Mouse (Mus musculus) lung, postnatal 0 days (tissue): ENCODE measurements at regions not wholly inside any gene's neighbourhood (a gene's known extent, or its start where the extent isn't known, plus 50 kb on each side); places are given as distances from the start of the nearest gene placed in this dataset.

Source experiments
- ATAC-seq: fragments of 200-750 bp; cut with Nextera tagmentation; 2 replicates; pipeline ENCODE4 v1.8.0; 2017; ENCODE audit warnings: moderate library complexity
- DNase-seq: peaks from one replicate; pipeline ENCODE4 v3.0.0-alpha.2; 2016; ENCODE audit warnings: low spot score
- H3K27ac ChIP-seq: fragments of 300-500 bp; sonication (generic); 2 replicates; pipeline ENCODE4 v1.5.1; 2014; ENCODE audit warnings: antibody characterized with exemption, mild to moderate bottlenecking, low read length, mixed read lengths
- H3K27me3 ChIP-seq: fragments of 300-500 bp; sonication (generic); replicated peaks from 2 replicates; pipeline ENCODE4 v1.6.1; 2014; ENCODE audit warnings: low read length, mixed read lengths; ENCODE audit not compliant: insufficient read depth
- H3K36me3 ChIP-seq: fragments of 300-500 bp; sonication (generic); 2 replicates; pipeline ENCODE4 v1.6.1; 2014; ENCODE audit warnings: low read length, mixed read lengths; ENCODE audit not compliant: insufficient read depth
- H3K4me1 ChIP-seq: fragments of 300-500 bp; sonication (generic); 2 replicates; pipeline ENCODE4 v1.6.1; 2014; ENCODE audit warnings: antibody characterized with exemption, low read depth, low read length, mixed read lengths; ENCODE audit not compliant: insufficient read depth
- H3K4me2 ChIP-seq: fragments of 300-500 bp; sonication (generic); replicated peaks from 2 replicates; pipeline ENCODE4 v1.6.1; 2014; ENCODE audit warnings: low read depth, mild to moderate bottlenecking, low read length, moderate library complexity, mixed read lengths
- H3K4me3 ChIP-seq: fragments of 300-500 bp; sonication (generic); 2 replicates; pipeline ENCODE4 v1.5.1; 2014; ENCODE audit warnings: low read depth, low read length
- H3K9ac ChIP-seq: fragments of 300-500 bp; sonication (generic); replicated peaks from 2 replicates; pipeline ENCODE4 v1.6.1; 2014; ENCODE audit warnings: low read depth, mild to moderate bottlenecking
- H3K9me3 ChIP-seq: fragments of 300-500 bp; sonication (generic); 2 replicates; pipeline ENCODE4 v1.6.1; 2016; ENCODE audit warnings: low read length, mixed read lengths
- CTCF ChIP-seq: IDR thresholded peaks from 2 replicates; pipeline ENCODE4 v1.5.1; 2016; ENCODE audit warnings: antibody characterized with exemption, mild to moderate bottlenecking
- EP300 ChIP-seq: IDR thresholded peaks from 2 replicates; pipeline ENCODE4 v1.6.1; 2016; ENCODE audit warnings: antibody characterized with exemption, mild to moderate bottlenecking, control low read depth
- WGBS: fragments of 180-500 bp; shearing (Covaris S2); extraction: QIAGEN DNeasy Blood & Tissue Kit; methylation state at CpG from one replicate; pipeline ENCODE4 v1.1.7; 2014; 5-methylcytosine and 5-hydroxymethylcytosine counted together

- no peak for DNase-seq
- no peak for TF ChIP-seq CTCF
- no peak for TF ChIP-seq EP300
- no peak overlapping the region for H3K27ac ChIP-seq
- H3K9ac ChIP-seq, result no peak overlapping the region
- no peak overlapping the region for H3K4me3 ChIP-seq
- no peaks in the 10 kb centered on the region for H3K27me3 ChIP-seq
- ATAC-seq, result no peak
- H3K36me3 ChIP-seq, result no peaks in the 10 kb centered on the region
- WGBS, result 26% methylated on average over 4 of the region's 4 CpGs
- no peaks in the 10 kb centered on the region for H3K9me3 ChIP-seq
- no peaks in the 10 kb centered on the region for H3K4me1 ChIP-seq
- H3K4me2 ChIP-seq, result no peak overlapping the region
Measured at GRCm38 (mm10) chr12:106773536-106773935, 714.9 kb upstream of the 3110018I06Rik start.

- TF ChIP-seq EP300 (no peak), CTCF (no peak)
- Histone ChIP-seq H3K4me2 (no peak overlapping the region), H3K4me1 (no peaks in the 10 kb centered on the region), H3K9ac (no peak overlapping the region), H3K27ac (no peak overlapping the region), H3K9me3 (no peaks in the 10 kb centered on the region), H3K27me3 (no peaks in the 10 kb centered on the region), H3K36me3 (no peaks in the 10 kb centered on the region), H3K4me3 (no peak overlapping the region)
- no peak for DNase-seq
- WGBS, result 70% methylated on average over 7 of the region's 7 CpGs
- ATAC-seq, result no peak
Measured at GRCm38 (mm10) chr12:106796596-106796995, 691.8 kb upstream of the 3110018I06Rik start.

- Histone ChIP-seq H3K9ac (no peak overlapping the region), H3K4me1 (no peaks in the 10 kb centered on the region), H3K9me3 (no peaks in the 10 kb centered on the region), H3K36me3 (no peaks in the 10 kb centered on the region), H3K27me3 (no peaks in the 10 kb centered on the region), H3K4me2 (no peak overlapping the region), H3K27ac (no peak overlapping the region), H3K4me3 (no peak overlapping the region)
- DNase-seq (no peak), ATAC-seq (no peak)
- 77% methylated on average over 6 of the region's 6 CpGs for WGBS
- TF ChIP-seq CTCF (no peak), EP300 (no peak)
Measured at GRCm38 (mm10) chr12:106819736-106820135, 668.7 kb upstream of the 3110018I06Rik start.

DNA sequence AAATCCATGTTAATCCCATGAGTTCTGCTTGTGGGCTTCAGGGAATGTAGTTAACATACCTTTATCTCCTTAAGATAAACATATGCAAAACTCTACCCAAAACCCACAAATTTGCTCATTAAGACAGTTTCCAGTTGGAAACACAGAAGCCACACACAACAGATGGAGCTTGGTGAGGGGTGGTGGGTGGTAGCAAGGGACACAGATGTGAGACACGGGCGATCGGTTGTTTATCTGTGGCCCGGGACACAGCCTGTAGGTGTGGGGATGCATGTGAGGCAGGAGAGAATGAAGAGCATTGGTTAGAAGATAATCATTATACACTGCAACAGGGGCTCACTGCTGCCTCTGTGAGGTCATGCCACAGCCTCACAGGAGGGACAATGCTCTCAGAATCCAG, 666.1 kb upstream of the 3110018I06Rik start:
- Histone ChIP-seq H3K4me1 (no peaks in the 10 kb centered on the region), H3K36me3 (no peaks in the 10 kb centered on the region), H3K27ac (no peak overlapping the region), H3K4me3 (no peak overlapping the region), H3K27me3 (no peaks in the 10 kb centered on the region), H3K9ac (no peak overlapping the region), H3K4me2 (no peak overlapping the region), H3K9me3 (no peaks in the 10 kb centered on the region)
- ATAC-seq, result no peak
- no peak for DNase-seq
- TF ChIP-seq EP300 (no peak), CTCF (no peak)
- WGBS, result 86% methylated on average over 4 of the region's 4 CpGs

GRCm38 (mm10) chr12:106828542-106828941, 659.9 kb upstream of the 3110018I06Rik start:
- Histone ChIP-seq H3K9me3 (no peaks in the 10 kb centered on the region), H3K4me2 (no peak overlapping the region), H3K27ac (no peak overlapping the region), H3K4me1 (no peaks in the 10 kb centered on the region), H3K27me3 (no peaks in the 10 kb centered on the region), H3K4me3 (no peak overlapping the region), H3K36me3 (no peaks in the 10 kb centered on the region), H3K9ac (no peak overlapping the region)
- no peak for DNase-seq
- TF ChIP-seq EP300, result no peak
- TF ChIP-seq CTCF, result no peak
- no peak for ATAC-seq
- WGBS, result 12% methylated on average over 3 of the region's 3 CpGs

GRCm38 (mm10) chr12:106829323-106829722, 659.1 kb upstream of the 3110018I06Rik start:
- WGBS, result 17% methylated on average over 9 of the region's 9 CpGs
- Histone ChIP-seq H3K27ac (no peak overlapping the region), H3K36me3 (no peaks in the 10 kb centered on the region), H3K4me2 (no peak overlapping the region), H3K9me3 (no peaks in the 10 kb centered on the region), H3K9ac (no peak overlapping the region), H3K4me3 (no peak overlapping the region), H3K27me3 (no peaks in the 10 kb centered on the region), H3K4me1 (no peaks in the 10 kb centered on the region)
- DNase-seq, result no peak
- no peak for TF ChIP-seq CTCF
- no peak for TF ChIP-seq EP300
- ATAC-seq, result no peak

DNA sequence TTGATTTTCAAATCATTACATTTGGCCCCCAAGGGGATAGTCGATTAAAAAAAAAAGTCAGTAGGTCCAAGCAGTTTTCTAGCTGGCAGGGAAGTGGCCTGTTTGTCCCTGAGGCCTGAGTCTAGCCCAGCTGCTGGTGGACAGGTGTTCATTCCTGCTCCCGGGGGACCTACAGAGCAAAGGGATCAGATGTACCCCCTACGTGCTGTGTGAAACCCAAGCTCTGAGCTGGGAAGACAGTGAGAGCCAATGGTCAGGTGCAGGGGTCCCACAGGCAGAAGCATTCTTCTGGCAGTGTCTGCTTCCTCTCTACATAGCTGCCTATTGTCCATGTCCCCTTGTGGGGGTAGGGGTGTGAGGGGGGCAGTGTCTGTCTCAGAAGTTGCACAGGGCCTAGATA, 653.2 kb upstream of the 3110018I06Rik start:
- Histone ChIP-seq H3K27ac (no peak overlapping the region), H3K9me3 (no peaks in the 10 kb centered on the region), H3K27me3 (no peaks in the 10 kb centered on the region), H3K9ac (no peak overlapping the region), H3K4me1 (no peaks in the 10 kb centered on the region), H3K4me3 (no peak overlapping the region), H3K36me3 (no peaks in the 10 kb centered on the region), H3K4me2 (no peak overlapping the region)
- WGBS, result 64% methylated on average over 3 of the region's 3 CpGs
- no peak for TF ChIP-seq CTCF
- TF ChIP-seq EP300, result no peak
- no peak for DNase-seq
- ATAC-seq, result no peak
